Mouse (Mus musculus) myocyte (in vitro differentiated cells): ENCODE data around the gene Amz2.

Experiments used
- POLR2A ChIP-seq: IDR thresholded peaks from one replicate; pipeline ENCODE4 v1.6.1; 2011; ENCODE audit warnings: low read depth, mild to moderate bottlenecking, control low read depth, moderate library complexity; ENCODE audit not compliant: insufficient read length
- POLR2AphosphoS2 ChIP-seq: IDR thresholded peaks from one replicate; pipeline ENCODE4 v1.6.1; 2011; ENCODE audit warnings: low read depth, control low read depth; ENCODE audit not compliant: insufficient read length
- TCF12 ChIP-seq: IDR thresholded peaks from one replicate; pipeline ENCODE4 v1.6.1; 2011; ENCODE audit warnings: mild to moderate bottlenecking, control low read depth; ENCODE audit not compliant: poor library complexity, insufficient read depth, severe bottlenecking
- TCF3 ChIP-seq: IDR thresholded peaks from one replicate; pipeline ENCODE4 v1.6.1; 2011; ENCODE audit warnings: low read depth, control low read depth; ENCODE audit not compliant: insufficient read length
- USF1 ChIP-seq: IDR thresholded peaks from one replicate; pipeline ENCODE4 v1.6.1; 2011; ENCODE audit warnings: low read depth, mild to moderate bottlenecking, control low read depth, moderate library complexity

DNA sequence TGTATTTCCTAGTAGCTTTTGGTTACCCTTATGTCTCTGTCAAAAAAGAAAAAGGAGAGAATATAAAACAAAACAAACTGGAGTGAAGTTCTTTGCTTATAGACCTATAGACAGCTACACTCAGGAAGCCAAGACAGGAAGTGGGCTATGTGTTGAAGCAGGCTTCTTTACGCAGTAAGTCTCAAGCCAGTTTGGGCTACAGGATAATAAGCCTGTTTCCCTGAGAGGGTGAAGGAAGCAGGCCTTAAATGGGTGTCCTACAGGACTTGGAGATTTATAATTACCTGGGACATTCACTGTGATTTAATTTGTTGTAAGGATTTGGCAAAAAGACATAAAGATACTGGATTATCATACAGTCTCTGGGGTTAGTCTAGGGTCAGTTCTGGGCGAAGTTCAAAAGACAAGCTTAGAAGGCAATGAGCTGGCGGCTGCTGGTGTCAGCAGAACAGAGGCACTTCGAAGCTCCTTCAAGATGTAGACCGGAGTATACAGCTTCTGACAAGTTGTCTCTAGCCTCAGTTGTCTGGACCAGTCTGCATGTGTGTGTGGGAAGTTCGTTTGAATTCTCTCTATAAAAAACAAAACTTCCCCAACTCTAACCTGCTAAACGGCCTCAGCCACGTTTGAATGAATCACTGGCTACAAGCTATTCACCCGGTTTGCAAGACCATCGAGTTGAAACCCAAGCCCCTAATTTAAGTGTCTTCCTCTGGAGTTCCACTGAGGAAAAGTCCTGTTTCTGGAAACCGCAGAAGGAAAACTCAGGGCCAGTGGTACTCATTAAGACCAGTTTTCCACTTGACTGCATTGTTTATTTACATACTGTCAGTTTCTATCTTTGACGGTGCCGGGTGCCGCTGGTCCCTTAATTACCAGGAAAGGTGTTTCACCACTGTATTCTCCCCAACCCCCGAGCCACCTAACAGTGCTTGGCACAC, 45.4 kb downstream of the Amz2 start:
- TF ChIP-seq POLR2A, result no peak
- TF ChIP-seq POLR2AphosphoS2, result no peak
- TF ChIP-seq TCF12, result no peak
- no peak for TF ChIP-seq USF1
- no peak for TF ChIP-seq TCF3
